22 mouse cellular contexts compared by ENCODE assay signal in the genomic region with DNA sequence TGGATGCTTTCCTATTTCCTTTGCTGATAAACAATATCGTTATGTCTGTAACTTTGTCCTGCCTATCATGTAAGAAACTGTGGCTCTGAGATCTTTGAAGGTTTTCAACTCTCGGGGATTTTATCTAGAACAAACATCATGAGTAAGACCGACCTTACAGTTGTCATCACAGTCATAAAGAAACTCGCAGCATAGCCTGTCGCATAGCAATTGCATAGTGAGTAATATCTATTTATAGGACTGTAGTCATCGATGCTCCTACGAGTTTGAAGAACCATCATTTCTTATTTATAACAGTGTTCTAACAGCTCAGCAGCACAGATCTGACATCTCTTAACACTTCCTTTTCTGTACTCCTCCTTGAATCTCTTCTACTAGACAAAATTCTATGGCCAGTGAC.
DNase-seq lines count a peak whose midpoint lies in the region; ATAC-seq and TF ChIP-seq lines count a peak whose summit lies in the region.
"Had no signal": no experiment of that assay in that cellular context is flagged by ENCODE, and none has a peak within 500 bp of the region (broad histone marks: within the 10 kb centered on the region; RNA-seq: fewer than 3 reads in every experiment).

No protein-coding gene starts in this region.

- whole genome bisulfite sequencing in intestine, embryonic 15.5 days, result 56% methylated on average over 7 of the region's 7 CpGs
- 52% methylated on average over 7 of the region's 7 CpGs for WGBS in intestine, embryonic 16.5 days
- 49% methylated on average over 7 of the region's 7 CpGs for WGBS in stomach, postnatal 0 days

- H3K4me3 ChIP-seq in intestine, embryonic 15.5 days (replicated peaks), result no peak overlapping the region
- no peak overlapping the region for H3K4me3 ChIP-seq in intestine, embryonic 16.5 days (ENCODE audit: low read length)
- no peak overlapping the region for H3K4me3 ChIP-seq in stomach, postnatal 0 days (ENCODE audit: low read depth, low read length)
- H3K4me3 ChIP-seq: embryonic facial prominence, embryonic 10.5 days; forebrain, embryonic 15.5 days; heart, embryonic 12.5 days; midbrain, embryonic 12.5 days; neural tube, embryonic 15.5 days had no signal

- no peak overlapping the region for H3K4me2 ChIP-seq in intestine, embryonic 15.5 days (replicated peaks)
- H3K4me2 ChIP-seq in intestine, embryonic 16.5 days (ENCODE audit: low read depth, low read length), result no peak overlapping the region
- no peak overlapping the region for H3K4me2 ChIP-seq in stomach, postnatal 0 days (replicated peaks; ENCODE audit: low read depth)
- H3K4me2 ChIP-seq: forebrain, embryonic 15.5 days; heart, embryonic 12.5 days; midbrain, embryonic 12.5 days; neural tube, embryonic 15.5 days had no signal

- ATAC-seq in intestine, embryonic 15.5 days, result peak; percentile 53; the same call in 1 of the 2 replicates
- ATAC-seq in intestine, embryonic 16.5 days, result no peak
- ATAC-seq in stomach, postnatal 0 days (ENCODE audit: low FRiP score, low TSS enrichment), result peak; percentile 68
- ATAC-seq: forebrain, embryonic 15.5 days; hindbrain, embryonic 16.5 days had no signal

- H3K4me1 ChIP-seq in intestine, embryonic 15.5 days (replicated peaks), result no peaks in the 10 kb centered on the region
- H3K4me1 ChIP-seq in intestine, embryonic 16.5 days (ENCODE audit: control insufficient read depth, insufficient read depth, low read length), result no peaks in the 10 kb centered on the region
- no peaks in the 10 kb centered on the region for H3K4me1 ChIP-seq in stomach, postnatal 0 days (replicated peaks; ENCODE audit: control insufficient read depth, insufficient read depth)
- H3K4me1 ChIP-seq: embryonic facial prominence, embryonic 10.5 days; forebrain, embryonic 15.5 days; heart, embryonic 12.5 days; midbrain, embryonic 12.5 days; neural tube, embryonic 15.5 days had no signal

- no peaks in the 10 kb centered on the region for H3K27me3 ChIP-seq in intestine, embryonic 15.5 days (replicated peaks)
- no peaks in the 10 kb centered on the region for H3K27me3 ChIP-seq in intestine, embryonic 16.5 days (replicated peaks; ENCODE audit: control insufficient read depth, insufficient read depth, low read length)
- no peaks in the 10 kb centered on the region for H3K27me3 ChIP-seq in stomach, postnatal 0 days (ENCODE audit: control insufficient read depth, insufficient read depth, low read length)
- H3K27me3 ChIP-seq: forebrain, embryonic 15.5 days; heart, embryonic 12.5 days; midbrain, embryonic 12.5 days; neural tube, embryonic 15.5 days had no signal

- H3K9me3 ChIP-seq in intestine, embryonic 15.5 days, result no peaks in the 10 kb centered on the region
- no peaks in the 10 kb centered on the region for H3K9me3 ChIP-seq in intestine, embryonic 16.5 days (ENCODE audit: control insufficient read depth, low read length)
- no peaks in the 10 kb centered on the region for H3K9me3 ChIP-seq in stomach, postnatal 0 days (ENCODE audit: control insufficient read depth, low read length)
- H3K9me3 ChIP-seq: embryonic facial prominence, embryonic 10.5 days; forebrain, embryonic 15.5 days; heart, embryonic 12.5 days; midbrain, embryonic 12.5 days; neural tube, embryonic 15.5 days had no signal

- TF ChIP-seq CTCF in stomach, postnatal 0 days (IDR thresholded peaks at IDR 0.05; ENCODE audit: low read depth), result no peak

- no peak for TF ChIP-seq EP300 in stomach, postnatal 0 days (optimal IDR thresholded peaks at IDR 0.05)

- no peaks in the 10 kb centered on the region for H3K36me3 ChIP-seq in intestine, embryonic 15.5 days
- H3K36me3 ChIP-seq in intestine, embryonic 16.5 days (ENCODE audit: control insufficient read depth, insufficient read depth, low read length), result no peaks in the 10 kb centered on the region
- no peaks in the 10 kb centered on the region for H3K36me3 ChIP-seq in stomach, postnatal 0 days (ENCODE audit: control insufficient read depth, insufficient read depth, low read length)
- H3K36me3 ChIP-seq: embryonic facial prominence, embryonic 10.5 days; forebrain, embryonic 15.5 days; G1E; heart, embryonic 12.5 days; midbrain, embryonic 12.5 days; neural tube, embryonic 15.5 days had no signal

- DNase-seq in frontal cortex, adult 2 months (ENCODE audit: extremely low spot score in 1 of 2, low spot score in 1 of 2), result peak; percentile 17 to 50
- DNase-seq in frontal cortex, postnatal 14 days (ENCODE audit: low spot score in 2 of 2), result no peak
- DNase-seq in NIH3T3 (ENCODE audit: low read depth), result peak; percentile 64
- no peak for DNase-seq in stomach, postnatal 0 days (ENCODE audit: low spot score)
- DNase-seq in kidney, adult 8-10 months, result no peak
- DNase-seq in adrenal gland, postnatal 14 days, result no peak
- DNase-seq: cerebellum, adult 18-20 months; gastrocnemius, postnatal 14 days; left cerebral cortex, postnatal 4 days; lung, adult 18-20 months; lung, postnatal 4 days; retina, postnatal 1 day; right cerebral cortex, postnatal 4 days had no signal

- H3K27ac ChIP-seq in intestine, embryonic 15.5 days, result no peak overlapping the region
- H3K27ac ChIP-seq in intestine, embryonic 16.5 days (ENCODE audit: low read length), result no peak overlapping the region
- H3K27ac ChIP-seq in stomach, postnatal 0 days (replicated peaks), result no peak overlapping the region
- H3K27ac ChIP-seq: embryonic facial prominence, embryonic 10.5 days; forebrain, embryonic 15.5 days; midbrain, embryonic 12.5 days; neural tube, embryonic 15.5 days had no signal

- no peak overlapping the region for H3K9ac ChIP-seq in intestine, embryonic 15.5 days
- H3K9ac ChIP-seq in intestine, embryonic 16.5 days (ENCODE audit: low read depth, low read length), result no peak overlapping the region
- H3K9ac ChIP-seq in stomach, postnatal 0 days (ENCODE audit: low read length), result no peak overlapping the region
- H3K9ac ChIP-seq: forebrain, embryonic 15.5 days; heart, embryonic 12.5 days; midbrain, embryonic 12.5 days; neural tube, embryonic 15.5 days had no signal

Comparison
In these comparisons a context has a peak if more than half of its experiments do, and no peak if none do; other contexts are left out.
1. DNase-seq: peak in frontal cortex, adult 2 months (2 of 2) and NIH3T3 (single experiment); none in frontal cortex, postnatal 14 days (0 of 2), stomach, postnatal 0 days (single experiment), kidney, adult 8-10 months (0 of 2) and adrenal gland, postnatal 14 days (single experiment).